Mouse (Mus musculus) heart, embryonic 14.5 days (tissue): ENCODE data around the gene Parp8. TPM values are rescaled to one million over a fixed set of nuclear protein-coding genes. Genes with fewer than 3 reads are reported as not detected.

Source experiments
- ATAC-seq: fragments of 200-750 bp; cut with Nextera tagmentation; 2 replicates; pipeline ENCODE4 v1.8.0; 2017; ENCODE audit warnings: low read depth, moderate TSS enrichment; ENCODE audit not compliant: insufficient number of reproducible peaks, insufficient read depth, low FRiP score
- H3K27ac ChIP-seq, 2 experiments: fragments of 200-500 bp in 1 of 2; fragments of 300-500 bp in 1 of 2; sonication (generic) in 1 of 2; replicated peaks in 1 of 2; 2 replicates each; pipeline ENCODE4 v1.5.1; 2012 to 2014; ENCODE audit warnings: low read depth in 2 of 2, low read length in 2 of 2, control low read depth in 1 of 2, mild to moderate bottlenecking in 1 of 2, mixed read lengths in 1 of 2; ENCODE audit not compliant: control insufficient read depth in 1 of 2, insufficient read depth in 1 of 2
- H3K27me3 ChIP-seq: fragments of 300-500 bp; sonication (generic); 2 replicates; pipeline ENCODE4 v1.6.1; 2014; ENCODE audit warnings: mild to moderate bottlenecking, low read length, control low read depth; ENCODE audit not compliant: control insufficient read depth, insufficient read depth
- H3K36me3 ChIP-seq: fragments of 300-500 bp; sonication (generic); 2 replicates; pipeline ENCODE4 v1.6.1; 2014; ENCODE audit warnings: mild to moderate bottlenecking, control low read depth, low read length, mixed read lengths; ENCODE audit not compliant: control insufficient read depth, insufficient read depth
- H3K4me1 ChIP-seq, 2 experiments: fragments of 200-500 bp in 1 of 2; fragments of 300-500 bp in 1 of 2; sonication (generic) in 1 of 2; 2 replicates each; pipeline ENCODE4 v1.6.1; 2012 to 2014; ENCODE audit warnings: low read length in 2 of 2, control low read depth in 1 of 2, mixed read lengths in 1 of 2; ENCODE audit not compliant: control insufficient read depth in 2 of 2, insufficient read depth in 2 of 2
- H3K4me2 ChIP-seq: fragments of 300-500 bp; sonication (generic); 2 replicates; pipeline ENCODE4 v1.6.1; 2014; ENCODE audit warnings: mild to moderate bottlenecking, low read length
- H3K4me3 ChIP-seq, 2 experiments: fragments of 200-500 bp in 1 of 2; fragments of 300-500 bp in 1 of 2; sonication (generic) in 1 of 2; 2 replicates each; pipeline ENCODE4 v1.5.1; 2012 to 2014; ENCODE audit warnings: low read length in 2 of 2, mild to moderate bottlenecking in 2 of 2, control low read depth in 1 of 2, low read depth in 1 of 2, moderate library complexity in 1 of 2; ENCODE audit not compliant: control insufficient read depth in 1 of 2, insufficient read depth in 1 of 2
- H3K9ac ChIP-seq: fragments of 300-500 bp; sonication (generic); 2 replicates; pipeline ENCODE4 v1.6.1; 2014; ENCODE audit warnings: mild to moderate bottlenecking, low read length
- H3K9me3 ChIP-seq: fragments of 300-500 bp; sonication (generic); 2 replicates; pipeline ENCODE4 v1.6.1; 2016; ENCODE audit warnings: low read length, control low read depth; ENCODE audit not compliant: control insufficient read depth
- WGBS: fragments of 180-500 bp; shearing (Covaris S2); extraction: QIAGEN DNeasy Blood & Tissue Kit; methylation state at CpG from one replicate; pipeline ENCODE4 v1.1.7; 2014; 5-methylcytosine and 5-hydroxymethylcytosine counted together
- polyA plus RNA-seq: library from polyadenylated mRNA; unstranded; fragments of >200 nt; fragmentation: Nextera tagmentation; extraction: Ambion mirVana; gene quantifications from 2 replicates; pipeline ENCODE4 v1.2.1, GENCODE M21; 2014

Parp8 gene
- polyA plus RNA-seq, 1 experiment from 2014 or later, result 17.3 TPM

DNA sequence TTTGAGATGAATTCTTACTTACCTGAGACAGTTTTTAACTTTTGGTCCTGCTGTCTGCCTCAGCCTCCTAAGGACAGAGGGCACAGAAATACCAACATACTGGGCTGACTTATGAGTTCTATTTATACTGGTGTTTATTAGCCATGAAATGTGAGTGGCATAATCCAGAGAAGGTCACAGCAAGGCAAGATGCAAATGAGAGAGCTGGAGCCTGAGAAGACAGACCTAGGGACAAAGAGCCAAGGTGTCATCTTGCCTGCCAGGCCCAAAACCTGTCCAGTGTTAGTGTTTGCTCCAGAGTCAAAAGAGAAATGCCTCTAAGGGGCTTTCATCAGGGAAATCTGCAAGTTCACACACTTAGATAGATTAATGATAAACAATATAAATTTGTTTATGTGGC lies 15.7 kb upstream of the Parp8 start:
- Histone ChIP-seq H3K4me3 (no peak overlapping the region), H3K4me2 (no peak overlapping the region), H3K36me3 (no peaks in the 10 kb centered on the region), H3K9ac (no peak overlapping the region), H3K4me1 (no peaks in the 10 kb centered on the region), H3K27ac (no peak overlapping the region), H3K9me3 (no peaks in the 10 kb centered on the region), H3K27me3 (no peaks in the 10 kb centered on the region)
- no peak for ATAC-seq

DNA sequence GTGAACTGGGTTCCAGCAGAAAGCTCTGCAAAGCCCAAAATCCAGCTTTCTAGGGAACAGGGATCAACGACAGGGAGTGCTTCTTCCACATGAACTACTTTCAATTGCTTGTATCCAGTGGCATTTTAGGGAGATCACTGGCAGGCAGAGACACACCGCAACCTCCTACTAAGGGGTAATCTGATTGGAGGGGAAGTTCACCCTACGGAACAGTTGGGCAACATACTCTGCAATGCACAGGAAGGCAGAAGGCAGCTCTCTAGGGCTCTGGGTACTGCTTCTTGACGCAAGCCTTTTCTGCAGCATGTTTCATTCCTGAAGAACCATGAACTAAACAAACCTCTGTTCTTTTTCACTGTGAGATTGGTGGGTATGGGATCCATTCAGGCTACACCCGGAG lies 10.9 kb upstream of the Parp8 start:
- H3K36me3 ChIP-seq, result no peaks in the 10 kb centered on the region
- H3K4me1 ChIP-seq, result peaks cover 0 to 6% of the 10 kb centered on the region in 2 experiments; a peak in 2 of 4 replicates
- WGBS, result 86% methylated on average over 5 of the region's 5 CpGs
- H3K9me3 ChIP-seq, result no peaks in the 10 kb centered on the region
- no peak overlapping the region for H3K4me2 ChIP-seq
- no peak overlapping the region for H3K27ac ChIP-seq
- H3K27me3 ChIP-seq, result no peaks in the 10 kb centered on the region
- ATAC-seq, result no peak
- H3K4me3 ChIP-seq, result no peak overlapping the region
- no peak overlapping the region for H3K9ac ChIP-seq

DNA sequence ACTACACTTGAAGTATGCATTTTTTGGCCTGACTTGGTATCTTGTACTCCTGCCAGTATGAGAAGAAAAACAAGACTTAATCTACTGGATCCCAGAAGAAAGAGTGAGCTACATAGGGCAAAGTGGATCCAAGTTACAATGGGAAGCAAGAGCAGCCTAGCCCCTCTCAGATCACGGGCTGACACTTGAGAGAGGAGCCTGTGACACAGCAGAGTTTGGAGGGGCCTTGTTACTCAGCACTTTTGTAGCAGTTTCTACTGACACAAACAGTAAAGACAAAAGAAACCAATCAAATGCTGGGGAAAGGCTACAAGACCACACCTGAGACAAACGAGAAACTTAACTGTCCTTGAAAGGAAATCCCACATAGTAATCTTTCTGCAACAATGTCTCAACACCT lies 9.8 kb upstream of the Parp8 start:
- no peak overlapping the region for H3K4me3 ChIP-seq
- H3K9ac ChIP-seq, result no peak overlapping the region
- no peaks in the 10 kb centered on the region for H3K36me3 ChIP-seq
- WGBS, result 51% methylated on average over 2 of the region's 2 CpGs
- no peak overlapping the region for H3K4me2 ChIP-seq
- no peak for ATAC-seq
- no peaks in the 10 kb centered on the region for H3K27me3 ChIP-seq
- H3K9me3 ChIP-seq, result no peaks in the 10 kb centered on the region
- H3K4me1 ChIP-seq, result peaks cover 0 to 6% of the 10 kb centered on the region in 2 experiments; a peak in 2 of 4 replicates
- no peak overlapping the region for H3K27ac ChIP-seq

DNA sequence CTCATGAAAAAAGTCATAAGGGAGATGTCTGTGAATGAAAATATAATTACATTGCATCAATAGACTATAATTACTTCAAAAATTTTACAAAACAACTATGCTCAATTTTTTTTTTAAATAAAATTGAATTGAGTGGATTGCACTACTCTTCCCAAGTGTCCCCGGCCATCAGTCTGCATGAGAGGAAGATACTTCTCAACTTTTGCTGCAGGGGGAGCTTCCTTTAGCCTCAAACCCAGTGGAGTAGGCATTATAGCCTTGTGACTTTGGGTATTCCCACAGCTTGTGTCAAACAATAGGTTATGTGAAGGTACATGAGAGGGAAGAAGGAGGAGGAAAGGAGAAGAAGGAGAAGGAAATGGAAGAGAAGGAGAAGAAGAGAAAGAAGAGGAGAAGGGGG lies 9.3 kb upstream of the Parp8 start:
- H3K27me3 ChIP-seq, result no peaks in the 10 kb centered on the region
- H3K4me2 ChIP-seq, result no peak overlapping the region
- no peak overlapping the region for H3K4me3 ChIP-seq
- no peaks in the 10 kb centered on the region for H3K9me3 ChIP-seq
- no peaks in the 10 kb centered on the region for H3K36me3 ChIP-seq
- H3K9ac ChIP-seq, result no peak overlapping the region
- H3K27ac ChIP-seq, result no peak overlapping the region
- ATAC-seq, result no peak
- WGBS, result 74% methylated on average over 1 of the region's 1 CpGs
- peaks cover 0 to 6% of the 10 kb centered on the region in 2 experiments; a peak in 2 of 4 replicates for H3K4me1 ChIP-seq

DNA sequence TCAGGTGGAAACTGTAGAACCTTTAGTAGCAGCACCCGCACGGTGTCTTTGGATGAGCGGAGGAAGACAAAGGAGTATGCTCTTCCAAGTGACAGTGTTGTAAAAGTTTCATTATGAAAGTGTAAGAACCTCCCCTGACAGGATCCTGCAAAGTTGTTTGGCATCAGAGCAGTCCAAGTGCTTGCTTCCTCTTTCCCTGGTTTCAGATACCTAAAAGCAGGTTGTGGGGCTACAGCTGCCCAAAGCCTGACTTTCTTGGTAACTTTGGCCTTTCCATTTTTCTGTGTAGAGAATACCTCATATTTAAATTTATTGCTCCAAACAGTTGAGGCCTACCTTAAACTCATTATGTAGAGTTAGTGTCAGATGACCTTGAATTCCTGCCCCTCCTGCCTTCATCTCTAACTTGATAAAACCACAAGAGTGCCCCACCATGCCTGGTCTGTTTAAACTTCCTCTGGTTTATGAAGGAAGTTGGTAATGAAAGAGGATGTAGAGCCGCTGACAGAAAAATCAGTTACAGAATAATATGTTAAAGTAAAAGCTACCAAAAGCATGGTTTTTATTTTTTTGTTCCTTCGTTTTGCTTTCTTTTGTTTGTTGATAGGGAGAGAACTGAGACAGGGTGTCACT lies 8.5 kb upstream of the Parp8 start:
- no peaks in the 10 kb centered on the region for H3K9me3 ChIP-seq
- H3K27me3 ChIP-seq, result no peaks in the 10 kb centered on the region
- ATAC-seq, result no peak
- H3K4me3 ChIP-seq, result no peak overlapping the region
- peaks cover 0 to 6% of the 10 kb centered on the region in 2 experiments; a peak in 2 of 4 replicates for H3K4me1 ChIP-seq
- no peak overlapping the region for H3K4me2 ChIP-seq
- 91% methylated on average over 5 of the region's 5 CpGs for WGBS
- no peak overlapping the region for H3K27ac ChIP-seq
- H3K9ac ChIP-seq, result no peak overlapping the region
- no peaks in the 10 kb centered on the region for H3K36me3 ChIP-seq

DNA sequence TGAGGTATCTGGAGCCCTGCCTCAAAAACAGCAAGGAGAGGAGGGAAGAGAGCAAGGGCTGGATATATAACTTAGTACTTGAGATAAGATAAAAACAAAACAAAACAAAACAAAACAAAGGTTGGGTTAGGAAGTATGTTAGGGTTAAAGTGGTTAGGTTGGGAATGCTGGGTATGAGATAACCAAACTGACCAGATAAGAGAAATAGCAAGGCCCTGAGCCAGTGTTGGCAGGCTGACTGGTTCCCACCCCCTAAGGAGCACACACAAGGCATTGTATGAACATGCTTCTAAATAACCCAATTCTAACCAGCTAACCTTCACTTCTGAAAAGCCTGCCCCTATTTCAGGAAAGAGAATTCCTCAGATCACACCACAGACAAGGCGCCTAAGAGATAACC lies 7.1 kb upstream of the Parp8 start:
- peaks cover 6% of the 10 kb centered on the region in 2 experiments for H3K4me1 ChIP-seq
- no peaks in the 10 kb centered on the region for H3K36me3 ChIP-seq
- no peak for ATAC-seq
- H3K9ac ChIP-seq, result no peak overlapping the region
- H3K9me3 ChIP-seq, result no peaks in the 10 kb centered on the region
- no peaks in the 10 kb centered on the region for H3K27me3 ChIP-seq
- H3K27ac ChIP-seq, result no peak overlapping the region
- H3K4me3 ChIP-seq, result no peak overlapping the region
- no peak overlapping the region for H3K4me2 ChIP-seq
- WGBS, result 78% methylated on average over 1 of the region's 1 CpGs

DNA sequence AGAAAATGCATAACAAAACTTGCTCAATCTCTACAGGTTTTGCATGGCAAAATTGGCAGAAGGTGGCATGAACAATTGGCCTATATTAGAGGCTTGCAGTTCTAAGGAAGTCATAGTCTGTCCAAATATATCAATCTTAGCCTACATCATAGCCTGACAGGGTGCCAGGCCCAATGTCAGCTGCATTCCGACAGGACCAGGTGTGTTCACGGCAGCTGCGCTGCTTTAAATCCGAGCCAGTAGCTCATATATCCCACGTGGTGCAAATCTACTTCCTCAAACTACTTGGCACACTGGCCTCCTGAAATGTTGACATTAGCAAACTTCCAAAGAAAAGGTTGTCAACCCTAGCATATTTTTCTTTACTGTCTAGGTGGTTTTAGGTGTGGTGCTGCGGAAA lies 6.2 kb upstream of the Parp8 start:
- WGBS, result 70% methylated on average over 6 of the region's 6 CpGs
- no peak overlapping the region for H3K27ac ChIP-seq
- peaks cover 8 to 11% of the 10 kb centered on the region in 2 experiments for H3K4me1 ChIP-seq
- H3K9ac ChIP-seq, result no peak overlapping the region
- no peak overlapping the region for H3K4me2 ChIP-seq
- no peaks in the 10 kb centered on the region for H3K9me3 ChIP-seq
- no peak for ATAC-seq
- H3K4me3 ChIP-seq, result no peak overlapping the region
- H3K27me3 ChIP-seq, result no peaks in the 10 kb centered on the region
- H3K36me3 ChIP-seq, result no peaks in the 10 kb centered on the region

DNA sequence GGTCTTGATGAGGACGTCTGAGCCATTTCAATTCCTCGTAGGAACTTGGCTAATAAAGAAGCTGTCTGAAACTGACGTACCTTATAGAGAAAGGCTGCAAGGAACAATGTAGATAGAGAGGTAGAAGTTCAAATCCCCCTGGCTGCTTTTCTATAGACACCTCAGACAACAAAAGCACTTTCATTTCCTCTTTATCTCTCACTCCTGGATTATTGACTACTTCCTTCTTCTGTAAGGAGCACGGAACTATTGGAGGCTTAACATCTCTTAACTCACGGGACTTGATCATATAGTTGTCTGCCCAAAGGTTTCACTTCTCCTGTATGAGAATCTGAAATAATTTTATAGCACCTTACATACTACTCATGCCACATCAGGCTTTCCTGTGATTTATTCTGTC lies 2.9 kb upstream of the Parp8 start:
- H3K27ac ChIP-seq, result no peak overlapping the region
- no peak overlapping the region for H3K4me3 ChIP-seq
- no peaks in the 10 kb centered on the region for H3K36me3 ChIP-seq
- 37% methylated on average over 5 of the region's 5 CpGs for WGBS
- no peaks in the 10 kb centered on the region for H3K27me3 ChIP-seq
- no peaks in the 10 kb centered on the region for H3K9me3 ChIP-seq
- no peak for ATAC-seq
- no peak overlapping the region for H3K4me2 ChIP-seq
- peaks cover 4 to 16% of the 10 kb centered on the region in 2 experiments for H3K4me1 ChIP-seq
- no peak overlapping the region for H3K9ac ChIP-seq
